Comparison of ENCODE assay signal across 10 mouse cellular contexts in the genomic region with DNA sequence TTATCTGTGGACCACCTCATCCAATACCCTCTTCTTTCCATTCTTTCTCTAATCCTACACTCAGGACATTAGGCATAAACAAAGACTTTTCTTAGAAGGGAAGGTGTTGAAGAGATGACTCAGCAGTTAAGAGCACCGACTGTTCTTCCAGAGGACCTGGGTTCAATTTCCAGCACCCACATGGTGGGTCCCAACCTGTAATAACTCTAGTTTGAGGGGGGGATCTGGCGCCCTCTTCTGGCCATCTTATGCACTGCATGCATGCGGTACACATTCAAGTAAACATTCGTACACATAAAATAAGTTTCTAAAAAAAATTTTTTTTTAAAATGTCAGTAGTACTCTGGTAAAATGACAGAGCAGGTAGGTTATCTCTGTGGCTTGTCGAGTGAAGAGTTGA.
DNase-seq lines count a peak whose midpoint lies in the region; ATAC-seq and TF ChIP-seq lines count a peak whose summit lies in the region.
"Had no signal": no experiment of that assay in that cellular context is flagged by ENCODE, and none has a peak within 500 bp of the region (broad histone marks: within the 10 kb centered on the region; RNA-seq: fewer than 3 reads in every experiment).

No protein-coding gene starts in this region.

- H3K9me3 ChIP-seq in kidney, embryonic 15.5 days (replicated peaks): no peaks in the 10 kb centered on the region
- H3K9me3 ChIP-seq in kidney, embryonic 16.5 days (ENCODE audit: low read length): no peaks in the 10 kb centered on the region
- H3K9me3 ChIP-seq in neural tube, embryonic 13.5 days: no peaks in the 10 kb centered on the region
- H3K9me3 ChIP-seq: heart, embryonic 13.5 days had no signal

- DNase-seq in neural tube, embryonic 10.5 days (ENCODE audit: extremely low spot score, low spot score): no peak
- peak; percentile 38 for DNase-seq in NIH3T3 (ENCODE audit: low read depth)
- DNase-seq in gastrocnemius, postnatal 10 days: no peak
- DNase-seq: right cerebral cortex, postnatal 25 days had no signal

- peak; percentile 54; the same call in 1 of the 2 replicates for TF ChIP-seq CTCF in small intestine, adult 2 months (IDR thresholded peaks at IDR 0.05; ENCODE audit: extremely low read depth, insufficient read length, insufficient replicate concordance, low read depth, low read length)

- peaks cover 33% of the 10 kb centered on the region for H3K4me1 ChIP-seq in kidney, embryonic 15.5 days
- H3K4me1 ChIP-seq in kidney, embryonic 16.5 days (ENCODE audit: insufficient read depth, low read length): peaks cover 16% of the 10 kb centered on the region
- H3K4me1 ChIP-seq in neural tube, embryonic 13.5 days (replicated peaks): peaks cover 13% of the 10 kb centered on the region
- H3K4me1 ChIP-seq in small intestine, adult 2 months (ENCODE audit: control insufficient read depth, insufficient read depth, insufficient read length, low read length): peaks cover 4% of the 10 kb centered on the region; the same call in 1 of the 2 replicates

- H3K9ac ChIP-seq in kidney, embryonic 15.5 days: no peak overlapping the region
- H3K9ac ChIP-seq in kidney, embryonic 16.5 days (replicated peaks; ENCODE audit: low read length): no peak overlapping the region
- no peak overlapping the region for H3K9ac ChIP-seq in neural tube, embryonic 13.5 days
- H3K9ac ChIP-seq: heart, embryonic 13.5 days had no signal

- no peaks in the 10 kb centered on the region for H3K27me3 ChIP-seq in kidney, embryonic 15.5 days
- H3K27me3 ChIP-seq in kidney, embryonic 16.5 days (ENCODE audit: insufficient read depth, low read length): no peaks in the 10 kb centered on the region
- no peaks in the 10 kb centered on the region for H3K27me3 ChIP-seq in neural tube, embryonic 13.5 days
- no peaks in the 10 kb centered on the region for H3K27me3 ChIP-seq in small intestine, adult 2 months (ENCODE audit: control insufficient read depth, insufficient read depth, low read length)
- H3K27me3 ChIP-seq: heart, embryonic 13.5 days had no signal

- H3K27ac ChIP-seq in kidney, embryonic 15.5 days: peak overlapping the region; percentile 58
- no peak overlapping the region for H3K27ac ChIP-seq in kidney, embryonic 16.5 days (ENCODE audit: low read length)
- H3K27ac ChIP-seq in neural tube, embryonic 13.5 days (replicated peaks): peak overlapping the region; percentile 98; the same call in 1 of the 2 replicates
- H3K27ac ChIP-seq in small intestine, adult 2 months (ENCODE audit: insufficient read depth, low read depth, low read length): no peak overlapping the region
- H3K27ac ChIP-seq: heart, embryonic 13.5 days had no signal

- H3K4me2 ChIP-seq in kidney, embryonic 15.5 days: no peak overlapping the region
- H3K4me2 ChIP-seq in kidney, embryonic 16.5 days (replicated peaks; ENCODE audit: low read depth, low read length): no peak overlapping the region
- peak overlapping the region; percentile 79; the same call in 1 of the 2 replicates for H3K4me2 ChIP-seq in neural tube, embryonic 13.5 days
- H3K4me2 ChIP-seq: heart, embryonic 13.5 days had no signal

- H3K4me3 ChIP-seq in kidney, embryonic 15.5 days (replicated peaks): no peak overlapping the region
- no peak overlapping the region for H3K4me3 ChIP-seq in kidney, embryonic 16.5 days (ENCODE audit: low read length)
- no peak overlapping the region for H3K4me3 ChIP-seq in neural tube, embryonic 13.5 days
- H3K4me3 ChIP-seq in small intestine, adult 2 months (ENCODE audit: low read depth, low read length): no peak overlapping the region
- H3K4me3 ChIP-seq: heart, embryonic 13.5 days had no signal

- TF ChIP-seq POLR2A in small intestine, adult 2 months (IDR thresholded peaks at IDR 0.05; ENCODE audit: low read depth, low read length): no peak

- 85% methylated on average over 5 of the region's 5 CpGs for WGBS in kidney, embryonic 15.5 days
- WGBS in kidney, embryonic 16.5 days: 82% methylated on average over 5 of the region's 5 CpGs
- WGBS in neural tube, embryonic 13.5 days: 81% methylated on average over 5 of the region's 5 CpGs
- WGBS in small intestine, adult 2 months: 77% methylated on average over 5 of the region's 5 CpGs

- no peak for ATAC-seq in kidney, embryonic 15.5 days (replicated peaks; ENCODE audit: low FRiP score)
- ATAC-seq in kidney, embryonic 16.5 days (ENCODE audit: low FRiP score, low TSS enrichment): no peak
- no peak for ATAC-seq in neural tube, embryonic 13.5 days (ENCODE audit: low read depth)
- ATAC-seq: forebrain, embryonic 14.5 days had no signal

- H3K36me3 ChIP-seq in kidney, embryonic 15.5 days: no peaks in the 10 kb centered on the region
- H3K36me3 ChIP-seq in kidney, embryonic 16.5 days (ENCODE audit: insufficient read depth, low read length): no peaks in the 10 kb centered on the region
- no peaks in the 10 kb centered on the region for H3K36me3 ChIP-seq in neural tube, embryonic 13.5 days
- H3K36me3 ChIP-seq in small intestine, adult 2 months (ENCODE audit: control insufficient read depth, insufficient read depth, low read length): no peaks in the 10 kb centered on the region
- H3K36me3 ChIP-seq: heart, embryonic 13.5 days had no signal

Comparison
In these comparisons a context has a peak if more than half of its experiments do, and no peak if none do; other contexts are left out.
1. H3K27ac ChIP-seq: peak in kidney, embryonic 15.5 days (single experiment) and neural tube, embryonic 13.5 days (single experiment); none in kidney, embryonic 16.5 days (single experiment) and small intestine, adult 2 months (single experiment).